Mouse (Mus musculus): Measurements from ENCODE around the gene Tmem107.

Tmem107 gene

GRCm38 (mm10) chr11:69073951-69074775 is 3.6 kb downstream of the Tmem107 start:
- in situ Hi-C loops (cut with MboI, MseI) = no loop called here

GRCm38 (mm10) chr11:69074776-69075069 is 4.1 kb downstream of the Tmem107 start:
- in situ Hi-C loops (cut with MboI, MseI) = loop anchor here in 1 of 2 experiments (25.0 kb wide), 1 partner anchor 1588 kb away; the partner anchor contains the start of genes Eno3, Pfn1 and Spag7

- in situ Hi-C loops (cut with MboI, MseI) = loop anchor here in 1 of 2 experiments (25.0 kb wide), 1 partner anchor 1586 kb away; the partner anchor contains the start of genes Eno3, Pfn1 and Spag7
Observed at GRCm38 (mm10) chr11:69075764-69076479, 5.3 kb downstream of the Tmem107 start.

- in situ Hi-C loops (cut with MboI, MseI) = loop anchor here in 1 of 2 experiments (25.0 kb wide), 1 partner anchor 1586 kb away; the partner anchor contains the start of genes Eno3, Pfn1 and Spag7
Observed at GRCm38 (mm10) chr11:69076572-69076971, 6.0 kb downstream of the Tmem107 start.

GRCm38 (mm10) chr11:69077316-69077715 is 6.7 kb downstream of the Tmem107 start:
- in situ Hi-C loops (cut with MboI, MseI) = loop anchor here in 1 of 2 experiments (25.0 kb wide), 1 partner anchor 1585 kb away; the partner anchor contains the start of genes Eno3, Pfn1 and Spag7

GRCm38 (mm10) chr11:69078041-69078440 is 7.4 kb downstream of the Tmem107 start:
- in situ Hi-C loops (cut with MboI, MseI) = loop anchor here in 1 of 2 experiments (25.0 kb wide), 1 partner anchor 1584 kb away; the partner anchor contains the start of genes Eno3, Pfn1 and Spag7

GRCm38 (mm10) chr11:69078805-69079438 is 8.3 kb downstream of the Tmem107 start:
- in situ Hi-C loops (cut with MboI, MseI) = loop anchor here in 1 of 2 experiments (25.0 kb wide), 1 partner anchor 1583 kb away; the partner anchor contains the start of genes Eno3, Pfn1 and Spag7

GRCm38 (mm10) chr11:69080102-69080854 is 9.7 kb downstream of the Tmem107 start:
- in situ Hi-C loops (cut with MboI, MseI) = loop anchor here in 1 of 2 experiments (25.0 kb wide), 1 partner anchor 1582 kb away; the partner anchor contains the start of genes Eno3, Pfn1 and Spag7

GRCm38 (mm10) chr11:69080855-69081222 is 10.2 kb downstream of the Tmem107 start:
- in situ Hi-C loops (cut with MboI, MseI) = loop anchor here in 1 of 2 experiments (25.0 kb wide), 1 partner anchor 1581 kb away; the partner anchor contains the start of genes Eno3, Pfn1 and Spag7

GRCm38 (mm10) chr11:69081613-69082012 is 11.0 kb downstream of the Tmem107 start:
- in situ Hi-C loops (cut with MboI, MseI) = loop anchor here in 1 of 2 experiments (25.0 kb wide), 1 partner anchor 1581 kb away; the partner anchor contains the start of genes Eno3, Pfn1 and Spag7

- in situ Hi-C loops (cut with MboI, MseI) = loop anchor here in 1 of 2 experiments (25.0 kb wide), 1 partner anchor 1577 kb away; the partner anchor contains the start of genes Eno3, Pfn1 and Spag7
Observed at GRCm38 (mm10) chr11:69085608-69086007, 15.0 kb downstream of the Tmem107 start.

- in situ Hi-C loops (cut with MboI, MseI) = loop anchor here in 1 of 2 experiments (25.0 kb wide), 1 partner anchor 1576 kb away; the partner anchor contains the start of genes Eno3, Pfn1 and Spag7
Observed at GRCm38 (mm10) chr11:69086390-69086789, 15.8 kb downstream of the Tmem107 start.

GRCm38 (mm10) chr11:69087082-69087481 is 16.5 kb downstream of the Tmem107 start:
- in situ Hi-C loops (cut with MboI, MseI) = loop anchor here in 1 of 2 experiments (25.0 kb wide), 1 partner anchor 1575 kb away; the partner anchor contains the start of genes Eno3, Pfn1 and Spag7

- in situ Hi-C loops (cut with MboI, MseI) = loop anchor here in 1 of 2 experiments (25.0 kb wide), 1 partner anchor 1575 kb away; the partner anchor contains the start of genes Eno3, Pfn1 and Spag7
Observed at GRCm38 (mm10) chr11:69087597-69087996, 17.0 kb downstream of the Tmem107 start.

GRCm38 (mm10) chr11:69088103-69088855 is 17.7 kb downstream of the Tmem107 start, which contains the start of gene Vamp2:
Gene Vamp2 (plus strand): TSS chr11:69088490.
- in situ Hi-C loops (cut with MboI, MseI) = loop anchor here in 1 of 2 experiments (25.0 kb wide), 1 partner anchor 1574 kb away; the partner anchor contains the start of genes Eno3, Pfn1 and Spag7

GRCm38 (mm10) chr11:69088856-69089615 is 18.4 kb downstream of the Tmem107 start:
- in situ Hi-C loops (cut with MboI, MseI) = loop anchor here in 1 of 2 experiments (25.0 kb wide), 1 partner anchor 1573 kb away; the partner anchor contains the start of genes Eno3, Pfn1 and Spag7

GRCm38 (mm10) chr11:69089616-69090290 is 19.1 kb downstream of the Tmem107 start:
- in situ Hi-C loops (cut with MboI, MseI) = loop anchor here in 1 of 2 experiments (10.0 to 25.0 kb wide), 3 partner anchors 185 to 1573 kb away; partner anchors contain the start of genes Eno3, Kdm6b, Pfn1 and Rpl26
